Mouse (Mus musculus): ENCODE results near the gene M1ap.

Gene M1ap

DNA sequence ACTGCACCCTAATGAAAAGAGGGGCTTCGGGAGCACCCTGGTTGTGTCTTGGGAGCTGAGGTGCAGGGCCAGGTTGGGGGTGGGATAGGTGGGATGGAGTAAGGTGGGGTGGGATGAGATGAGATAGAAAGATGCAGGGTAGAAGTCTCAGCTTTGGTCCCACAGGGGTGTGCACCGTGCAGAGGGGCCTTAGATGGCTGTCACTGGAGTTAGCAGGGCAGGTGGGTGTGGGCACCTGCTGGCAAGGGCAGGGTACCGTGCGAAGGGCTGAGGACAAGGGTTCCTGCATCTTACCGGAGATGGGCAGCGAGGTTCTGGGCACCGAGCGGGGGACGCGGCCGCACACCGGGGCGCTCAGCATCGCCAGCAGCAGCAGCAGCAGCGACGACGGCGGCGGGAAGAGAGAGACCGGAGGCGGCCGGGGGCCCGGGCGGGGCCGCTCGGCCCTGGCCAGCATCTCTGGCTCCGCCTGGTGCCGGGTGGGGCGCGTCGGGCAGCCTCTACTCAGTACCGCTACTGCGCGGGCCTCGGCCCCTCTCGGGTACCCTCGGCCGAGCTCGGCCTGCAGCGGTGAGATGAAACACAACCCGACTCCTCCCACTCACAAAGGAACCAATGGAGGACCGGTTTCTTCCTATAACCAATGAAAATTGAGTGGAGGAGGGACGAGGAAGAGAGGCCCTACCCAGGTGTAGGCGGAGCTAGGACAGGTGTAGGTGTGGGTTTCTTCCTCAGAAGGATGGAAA, 7.4 kb upstream of the M1ap start, which contains the start of gene Sema4f:
TSS of gene Sema4f (minus strand) at position 603 of the 746 bp plus-strand sequence.
- peak; percentile 95 for DNase-seq

DNA sequence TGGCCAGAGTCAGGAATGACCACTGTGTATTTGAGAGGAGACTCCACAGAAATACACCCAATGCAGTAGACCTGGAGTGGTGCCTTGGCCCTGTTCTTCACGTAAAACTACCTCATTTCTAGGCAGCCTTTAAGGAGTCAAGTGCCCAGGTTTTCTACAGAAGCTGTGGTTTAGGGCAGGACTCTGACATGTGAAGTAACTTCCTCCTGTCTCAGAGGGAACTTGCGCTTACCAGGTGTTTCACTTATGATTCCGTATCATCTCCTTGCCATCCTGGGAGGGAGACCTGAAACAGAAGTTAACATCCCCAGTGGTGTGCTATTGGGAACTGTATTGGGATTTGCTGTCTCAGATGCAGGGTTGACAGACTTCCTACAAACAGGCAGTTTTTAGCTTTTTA, 5.9 kb upstream of the M1ap start:
- DNase-seq = peak; percentile 33

DNA sequence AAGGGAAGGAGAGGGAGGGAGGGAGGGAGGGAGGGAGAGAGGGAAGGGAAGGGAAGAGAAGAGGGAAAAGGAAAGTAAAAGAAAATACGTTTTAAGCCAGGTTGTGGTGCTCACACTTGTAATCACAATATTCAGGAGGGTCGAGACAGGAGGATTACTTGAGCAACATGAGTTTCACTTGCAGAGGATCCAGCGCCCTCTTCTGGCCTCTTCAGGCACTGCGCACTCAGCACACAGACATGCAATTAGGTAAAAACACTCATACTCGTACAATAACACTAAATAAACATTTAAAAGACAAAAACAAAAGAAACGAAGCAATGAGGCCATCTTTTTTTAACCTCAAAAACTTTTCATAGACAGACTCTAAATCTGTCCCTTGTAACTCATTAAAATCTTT, 952 bp upstream of the M1ap start:
- peak; percentile 6 for DNase-seq

DNA sequence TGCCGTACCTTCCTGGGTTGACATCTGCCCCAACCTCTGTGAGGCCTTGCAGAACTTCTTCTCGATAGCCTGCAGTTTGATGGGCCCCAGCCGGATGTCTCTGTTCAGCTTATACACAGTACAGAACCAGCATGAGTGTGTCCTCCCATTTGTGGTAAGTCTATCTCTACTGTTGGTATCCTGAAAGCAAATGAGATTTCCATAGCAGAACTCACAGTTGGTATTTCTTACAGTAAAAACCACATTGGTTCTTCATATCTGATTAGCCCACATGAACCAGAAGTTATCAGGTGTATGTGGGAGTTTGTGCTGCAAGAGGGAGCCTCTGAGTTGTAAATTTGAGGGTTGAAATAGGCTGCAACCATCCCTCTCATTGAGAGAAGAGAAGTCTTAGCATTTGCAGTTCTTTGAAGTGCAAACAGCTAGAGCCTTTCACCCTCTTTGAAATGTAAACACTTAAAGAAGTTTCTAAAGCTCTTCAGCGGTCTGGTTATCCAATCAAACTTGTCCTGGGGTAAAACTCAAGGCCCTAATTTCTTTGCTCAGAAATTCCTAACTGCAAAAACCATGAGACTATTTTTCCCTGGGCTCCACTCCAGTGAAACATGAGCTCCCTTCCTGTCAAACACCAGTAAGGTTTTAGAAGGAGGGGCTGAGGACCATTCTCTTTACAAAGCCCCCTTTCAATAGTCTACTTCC, 10.0 kb downstream of the M1ap start:
- no peak for DNase-seq

DNA sequence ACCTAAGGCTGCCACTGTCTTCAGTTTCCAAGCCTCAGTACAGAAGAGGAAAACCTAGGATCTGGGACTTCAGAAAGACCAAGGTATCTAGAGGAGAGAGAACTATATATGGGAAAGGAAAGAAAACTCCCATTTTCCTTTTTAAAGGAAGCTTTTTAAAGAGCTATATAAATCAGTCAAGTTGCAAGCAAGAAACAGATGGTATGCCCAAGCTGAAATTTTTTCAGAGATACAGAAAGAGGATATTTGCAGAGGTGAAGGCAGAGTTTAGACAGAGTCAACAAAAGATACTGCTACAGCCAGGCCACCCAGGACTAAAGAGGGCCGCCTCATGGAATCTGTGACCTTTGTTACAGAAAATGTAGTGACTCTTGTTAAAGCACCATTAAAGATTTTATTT, 15.0 kb downstream of the M1ap start:
- no peak for DNase-seq

DNA sequence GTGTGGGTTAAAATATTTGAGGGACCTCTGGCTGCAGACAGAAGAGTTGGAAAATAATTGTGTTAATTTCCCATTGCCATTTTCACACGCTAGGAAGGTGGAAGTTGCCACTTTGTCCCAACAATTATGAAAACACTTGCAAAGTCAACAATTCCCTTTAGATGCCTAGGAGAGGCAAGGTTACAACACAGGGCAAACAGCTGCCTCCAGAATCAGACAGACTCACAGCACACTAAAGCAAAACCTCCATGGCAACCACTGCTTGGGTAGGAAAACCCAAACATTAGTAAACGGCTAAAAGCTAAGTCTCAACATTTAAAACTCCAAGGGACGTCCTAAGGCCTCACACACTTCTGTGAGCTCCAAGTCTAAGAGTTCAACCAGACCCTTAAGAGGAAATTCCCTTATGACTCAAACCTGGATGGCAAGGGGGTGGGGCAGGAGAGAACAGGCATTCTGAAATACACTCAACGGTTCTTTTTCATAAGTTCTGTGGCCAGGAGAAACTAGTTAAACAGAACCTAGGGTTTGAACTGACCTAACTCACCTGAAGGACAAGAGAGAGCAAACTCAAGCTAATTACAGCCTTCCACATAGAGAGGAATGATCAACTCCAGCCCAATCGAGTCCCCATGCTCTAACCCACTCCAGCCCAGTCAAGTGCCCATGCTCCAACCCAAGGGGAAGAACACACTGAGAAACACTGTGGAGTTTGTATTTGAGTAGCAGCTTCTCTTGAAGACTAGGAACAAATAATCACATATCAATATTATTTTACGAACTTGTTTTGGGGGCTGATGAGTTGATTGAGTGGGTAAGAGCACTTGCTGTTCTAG, 22.8 kb downstream of the M1ap start:
- DNase-seq = no peak

DNA sequence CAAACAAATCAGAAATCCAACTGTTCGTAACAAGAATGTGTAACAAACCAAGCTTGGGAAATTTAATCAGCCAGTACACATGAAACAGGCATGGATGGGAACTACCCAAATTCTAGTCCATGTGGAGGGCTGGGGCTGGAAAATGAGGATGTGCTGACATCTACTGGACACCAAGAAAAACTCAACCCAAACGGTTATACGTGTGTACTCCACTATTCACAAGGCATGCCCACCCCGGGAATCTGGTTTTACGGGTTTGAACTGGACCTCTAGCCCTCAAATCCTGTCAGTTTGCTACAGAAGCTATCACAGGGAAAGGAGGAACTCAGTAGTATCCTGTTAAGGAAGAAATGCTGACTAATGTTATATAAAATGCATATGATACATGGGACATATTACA, 24.3 kb downstream of the M1ap start:
- DNase-seq = peak; percentile 75

DNA sequence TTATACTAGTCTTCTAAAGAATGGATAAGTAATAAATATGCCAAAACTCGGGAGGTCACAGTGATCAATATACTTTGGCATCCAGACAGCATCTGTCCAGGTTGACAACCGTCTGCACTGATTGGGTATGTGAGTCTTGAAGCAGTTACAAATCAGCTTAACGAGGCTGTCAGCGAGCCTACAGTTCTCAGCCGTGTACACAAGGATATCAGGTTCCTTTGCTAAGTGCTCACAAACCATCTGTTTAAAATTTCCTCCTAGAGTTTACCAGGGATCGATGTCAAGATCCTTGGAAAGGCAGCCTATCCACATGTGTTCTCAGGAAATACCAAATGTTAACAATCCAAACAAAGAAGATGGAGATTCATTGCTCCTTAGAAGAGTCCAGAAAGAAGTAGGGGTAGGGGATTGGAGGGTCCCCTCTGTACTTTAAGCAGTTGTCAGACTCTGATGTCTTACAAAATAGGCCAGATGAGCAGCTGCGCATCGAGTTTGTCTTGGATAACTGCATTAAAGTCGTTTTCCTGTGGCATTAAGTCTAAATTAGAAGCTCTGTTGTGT, 40.8 kb downstream of the M1ap start:
- no peak for DNase-seq

DNA sequence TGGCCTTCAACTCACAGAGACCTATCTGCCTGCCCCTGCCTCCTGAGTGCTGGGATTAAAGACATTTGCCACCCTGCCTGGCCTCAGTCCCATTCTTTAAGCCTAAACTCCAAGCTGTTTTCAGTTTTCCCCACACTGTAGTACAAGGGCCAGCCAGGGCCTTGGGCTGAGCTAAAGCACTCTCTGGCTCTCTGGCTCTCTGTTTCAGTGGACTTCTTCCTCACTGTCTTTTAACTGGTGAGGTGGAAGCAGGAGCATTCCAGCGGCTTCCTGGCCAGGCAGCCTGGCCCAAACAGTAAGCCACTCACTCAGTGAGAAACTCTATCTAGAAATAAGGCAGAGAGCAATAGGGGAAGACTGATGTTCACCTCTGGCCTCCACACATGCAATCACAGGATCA, 47.0 kb downstream of the M1ap start:
- DNase-seq = no peak

DNA sequence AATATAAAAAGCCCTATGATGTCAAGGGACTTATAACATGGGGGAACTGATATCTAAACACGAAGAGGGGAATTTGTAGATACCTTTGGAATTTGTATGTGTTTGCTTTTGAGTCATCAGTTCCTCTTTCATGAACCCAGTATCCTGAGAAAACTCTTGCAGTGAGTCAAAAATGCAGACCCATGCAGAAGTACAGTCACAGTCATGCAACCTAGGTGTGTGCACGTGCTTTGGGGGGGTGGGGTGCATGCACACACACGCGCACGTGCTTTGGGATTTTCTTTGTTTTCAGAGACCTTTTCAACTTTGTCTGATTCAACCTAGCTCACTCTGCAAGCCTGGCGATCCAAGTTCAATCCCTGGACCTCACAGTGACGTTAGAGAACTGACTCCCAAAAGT, 47.7 kb downstream of the M1ap start:
- no peak for DNase-seq

DNA sequence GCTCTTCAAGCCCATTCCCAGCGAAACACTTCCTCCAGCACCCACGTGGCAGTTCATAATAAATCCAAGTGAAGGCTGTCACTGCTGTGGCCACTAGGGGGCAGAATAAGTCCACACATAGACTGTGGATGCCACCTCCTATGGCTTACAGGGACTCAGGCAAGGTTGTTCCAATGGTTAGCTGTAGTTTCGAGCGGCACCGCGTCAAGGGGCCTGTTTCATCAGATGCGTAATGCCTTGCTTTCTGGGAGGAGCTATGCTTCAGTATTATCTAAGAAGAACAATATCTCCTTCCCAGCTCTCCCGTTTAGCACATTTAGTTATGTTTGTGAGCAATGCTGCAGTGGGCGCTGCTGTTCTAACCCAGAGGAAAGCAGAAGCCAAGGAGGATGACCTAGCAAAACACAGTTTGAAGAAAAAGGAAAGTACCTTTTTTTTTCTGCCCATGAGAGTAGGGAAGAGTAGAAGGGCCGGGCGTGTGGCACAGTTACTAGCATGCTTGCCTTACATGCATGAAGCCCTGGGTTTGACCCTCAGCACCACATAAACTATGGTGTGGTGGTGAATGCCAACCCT, 50.1 kb downstream of the M1ap start:
- DNase-seq = peak; percentile 94

DNA sequence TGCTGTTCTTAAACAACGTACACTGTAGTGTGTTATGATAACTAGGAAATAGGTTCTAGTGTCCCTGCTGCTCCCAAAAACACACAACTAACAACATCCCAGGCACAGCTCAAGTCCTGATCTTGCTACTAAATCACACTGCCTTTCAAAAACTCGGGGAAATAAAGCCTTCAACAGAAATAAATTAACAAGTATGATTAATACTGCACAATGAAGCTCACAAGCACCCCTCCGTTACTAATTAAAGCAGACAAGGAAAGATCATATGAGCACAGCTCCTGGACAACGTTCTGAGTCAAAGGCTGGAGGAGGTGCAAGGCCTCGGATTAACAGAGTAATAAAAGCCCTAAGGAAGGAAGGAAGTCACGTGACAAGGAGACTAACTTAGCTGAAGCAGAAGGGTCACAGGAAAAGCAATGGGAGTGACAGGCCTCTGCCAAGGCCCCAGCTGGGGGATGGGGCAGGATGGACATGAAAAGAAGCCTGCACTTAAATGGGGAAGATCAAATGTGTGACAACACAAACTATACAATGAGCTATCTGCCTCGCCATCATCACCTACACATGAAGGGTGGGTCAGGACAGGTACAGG, 50.9 kb downstream of the M1ap start:
- DNase-seq = peak; percentile 6

DNA sequence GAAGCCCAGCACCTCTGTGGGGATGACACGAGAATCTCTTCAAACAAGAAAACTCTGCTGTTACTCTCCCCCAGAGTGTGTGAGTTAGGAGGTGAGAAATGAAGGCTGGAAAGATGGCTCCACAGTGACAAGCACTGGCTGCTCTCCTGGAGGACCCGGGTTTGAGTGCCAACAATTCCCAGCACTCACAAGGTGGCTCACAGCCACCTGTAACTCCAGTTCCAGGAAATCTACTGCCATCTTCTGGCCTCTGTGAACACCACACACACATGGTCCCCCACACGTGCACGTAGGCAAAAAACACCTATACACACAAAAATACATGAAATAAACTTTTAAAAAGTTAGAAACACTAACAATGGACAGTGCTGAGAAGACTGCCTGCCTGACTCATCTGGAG, 51.6 kb downstream of the M1ap start:
- no peak for DNase-seq

DNA sequence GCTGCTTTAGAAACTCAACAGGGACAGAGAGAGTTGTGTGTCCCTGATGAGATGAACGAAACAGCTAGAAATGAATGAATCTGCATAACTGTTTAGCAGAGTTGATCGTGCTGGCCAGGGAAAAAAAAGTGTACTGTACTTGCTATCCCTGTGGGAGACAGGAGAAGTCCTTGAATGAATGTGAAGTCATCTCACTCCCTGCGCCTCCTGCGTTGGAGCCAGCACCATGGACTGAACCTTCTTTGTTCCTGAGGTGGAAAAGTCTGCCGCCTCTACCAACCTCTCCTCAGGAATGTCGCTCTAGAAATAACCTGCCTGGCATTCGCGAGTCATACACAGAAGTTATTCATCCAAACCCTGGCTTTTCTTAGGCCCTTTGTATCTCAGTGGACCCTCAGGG, 53.3 kb downstream of the M1ap start:
- DNase-seq = no peak

DNA sequence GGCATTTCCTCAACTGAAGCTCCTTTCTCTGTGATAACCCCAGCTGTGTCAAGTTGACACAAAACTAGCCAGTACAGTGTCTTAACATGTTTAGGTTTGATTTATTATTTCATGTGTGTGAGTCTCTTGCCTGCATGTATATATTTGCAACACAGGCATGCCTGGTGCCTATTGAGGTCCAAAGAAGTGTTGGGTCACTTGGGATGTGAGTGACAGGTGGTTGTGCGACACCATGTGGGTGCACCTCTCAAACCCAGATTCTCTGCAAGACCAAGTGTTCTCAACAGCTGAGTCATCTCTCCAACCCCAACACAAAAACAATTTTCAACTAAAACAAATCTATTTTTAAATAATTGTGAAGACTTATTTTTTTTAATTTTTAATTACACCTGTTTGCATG, 56.4 kb downstream of the M1ap start:
- DNase-seq = no peak

DNA sequence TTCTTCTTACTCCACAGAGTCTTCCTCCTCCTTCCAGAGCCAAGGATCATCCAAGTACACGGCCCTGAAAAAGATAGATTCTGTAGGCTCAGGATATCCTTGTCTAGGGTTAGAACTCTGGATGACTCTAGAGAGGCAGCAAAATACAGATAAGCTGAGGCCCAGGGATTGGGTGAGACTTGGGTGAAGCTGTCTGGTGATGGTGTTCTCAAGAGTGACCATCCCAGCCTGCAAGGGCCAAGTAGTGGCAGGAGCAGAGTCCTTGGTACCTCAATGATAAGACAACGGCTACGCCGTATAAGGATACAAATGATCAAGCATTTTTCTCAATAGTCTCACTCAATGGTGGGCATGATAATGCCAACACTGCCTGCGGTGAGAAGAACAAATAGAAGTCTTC, 57.1 kb downstream of the M1ap start:
- no peak for DNase-seq

DNA sequence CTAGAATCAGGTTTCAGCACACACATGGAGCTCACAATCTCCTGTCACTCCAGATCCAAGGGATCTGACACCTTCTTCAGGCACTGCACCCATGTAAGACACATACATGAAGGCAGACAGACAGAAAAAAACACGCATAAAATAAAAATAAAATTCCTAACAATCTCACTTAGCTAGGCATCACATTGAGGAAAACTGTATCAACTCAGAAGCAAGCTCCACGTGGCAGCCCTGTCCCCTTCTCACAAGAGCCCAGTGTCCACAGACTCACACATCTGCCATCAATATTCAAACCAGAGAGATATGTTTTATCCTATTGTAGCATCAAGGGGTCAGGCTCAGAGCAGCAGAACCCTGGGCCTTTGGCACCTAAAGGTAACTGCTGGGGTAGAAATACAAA, 57.6 kb downstream of the M1ap start:
- no peak for DNase-seq

DNA sequence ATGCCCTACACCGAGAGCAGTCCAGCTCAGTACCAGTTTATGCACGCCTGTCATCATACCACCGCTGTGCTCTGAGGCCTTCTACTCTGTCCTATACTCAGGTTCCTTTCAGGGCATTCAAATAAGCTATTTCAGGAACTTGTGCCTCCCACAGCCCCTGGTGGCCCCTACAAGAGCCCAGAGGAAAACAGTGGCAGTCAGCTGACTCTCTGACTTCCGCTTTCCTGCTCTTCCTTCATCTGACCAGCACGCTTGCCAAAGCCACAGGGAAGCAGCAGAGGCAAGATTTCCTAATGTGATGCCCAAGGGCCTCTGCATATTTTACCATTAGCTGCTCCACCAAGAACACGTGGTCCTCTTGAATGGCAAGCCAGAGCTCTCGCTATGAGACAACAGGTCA, 58.2 kb downstream of the M1ap start:
- no peak for DNase-seq

DNA sequence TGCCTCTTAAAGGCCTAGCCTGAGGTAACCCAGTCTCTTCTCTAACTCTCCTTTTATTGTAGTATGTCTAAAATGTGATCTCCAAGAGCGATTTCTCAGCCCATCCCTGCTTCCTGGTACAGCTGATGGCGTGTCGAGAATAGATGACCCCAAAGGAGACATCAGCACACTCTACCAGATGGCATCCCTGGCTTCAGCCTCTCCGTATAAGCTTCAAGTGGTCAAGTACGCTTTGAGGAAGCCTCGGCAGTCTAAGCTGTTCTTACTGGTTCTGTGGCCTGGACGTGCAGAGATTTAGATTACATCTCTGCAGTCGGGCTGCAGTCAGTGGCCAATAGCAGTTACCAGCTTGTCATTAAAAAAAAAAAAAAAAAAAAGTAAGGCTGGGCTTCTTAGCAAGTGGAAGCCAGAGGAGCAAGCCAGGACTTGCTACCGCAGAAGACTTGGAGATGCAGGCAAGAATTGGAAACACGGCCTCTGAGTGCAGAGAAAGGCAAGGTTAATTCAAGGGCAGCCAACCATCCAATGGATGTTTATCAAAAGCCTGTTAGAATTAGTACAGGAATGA, 58.8 kb downstream of the M1ap start:
- DNase-seq = no peak

DNA sequence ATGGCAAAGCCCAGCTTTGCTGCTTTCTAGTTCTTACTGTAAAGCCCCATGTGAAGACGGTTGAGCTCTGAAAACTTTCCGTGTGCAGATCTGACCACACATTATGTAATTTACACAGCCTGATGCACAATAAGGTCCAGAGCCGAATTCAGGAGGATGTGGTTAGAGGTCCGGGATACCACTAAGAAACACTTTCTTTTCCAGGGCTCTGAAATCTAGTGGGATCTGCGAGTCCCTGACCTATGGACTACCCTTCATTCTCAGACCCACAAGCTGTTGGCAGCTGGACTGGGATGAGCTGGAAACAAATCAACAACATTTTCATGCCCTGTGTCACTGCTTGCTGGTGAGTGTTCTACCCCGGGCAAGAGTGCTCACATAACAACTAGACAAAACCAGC, 59.4 kb downstream of the M1ap start:
- no peak for DNase-seq

DNA sequence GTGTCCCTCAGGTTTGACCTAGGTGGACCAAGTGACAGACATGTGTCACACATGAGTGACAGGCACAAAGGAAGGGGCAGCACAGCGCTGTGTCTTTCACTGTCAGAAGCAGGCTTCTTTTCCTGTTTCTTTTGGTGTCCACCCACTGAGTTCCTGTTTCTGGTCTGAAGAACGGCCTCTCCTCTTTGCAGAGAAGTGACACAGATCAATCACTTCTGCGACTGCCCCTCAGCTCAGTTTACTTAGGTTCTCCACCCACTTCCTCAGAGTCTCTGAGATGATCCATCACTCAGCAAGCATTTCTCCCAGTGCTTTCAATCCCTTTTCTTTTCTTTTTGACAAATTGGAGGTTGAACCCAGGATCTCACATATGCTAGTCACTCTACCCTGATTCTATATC, 62.0 kb downstream of the M1ap start:
- DNase-seq = no peak

DNA sequence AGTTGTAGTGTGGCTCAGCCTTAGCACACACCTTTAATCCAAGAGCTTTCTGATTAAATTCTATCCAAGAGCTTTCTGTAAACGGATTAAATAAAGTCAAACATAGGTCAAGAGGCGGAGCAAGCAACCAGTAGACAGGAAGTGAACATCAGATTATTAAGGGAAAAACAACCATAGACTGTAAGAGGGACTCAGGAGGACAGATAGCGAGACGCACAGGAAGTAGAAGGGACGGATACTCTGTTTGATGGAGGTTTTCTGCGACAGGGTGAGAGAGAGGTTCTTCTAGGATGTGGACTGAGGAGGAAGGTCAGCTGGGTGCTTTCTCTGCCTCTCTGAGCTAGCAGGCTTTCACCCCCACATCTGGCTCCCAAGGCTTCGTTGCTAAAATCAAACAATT, 63.3 kb downstream of the M1ap start:
- DNase-seq = no peak

Measured in cerebellum, adult 9-10 months (tissue).